Mouse (Mus musculus): ENCODE data around the gene Cacna1f.

Gene Cacna1f

DNA sequence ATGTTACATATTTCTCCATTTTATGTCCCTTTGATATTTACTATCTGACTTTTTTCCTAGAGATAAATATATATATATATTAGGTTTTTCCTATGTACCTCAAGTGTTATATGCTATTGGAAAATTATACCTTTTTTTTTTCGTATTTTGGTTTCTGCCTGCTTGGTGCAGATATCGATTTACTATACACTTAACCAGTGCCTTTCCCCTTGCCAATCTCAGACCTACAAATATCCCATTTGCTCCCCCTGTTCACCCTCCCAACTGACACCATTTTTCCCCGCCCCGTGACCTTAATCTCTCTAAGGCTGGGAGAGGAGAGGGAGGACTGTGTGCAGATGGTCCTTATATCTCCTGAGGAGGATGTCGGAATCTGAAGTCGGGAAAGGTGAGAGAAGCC, at the start of gene Cacna1f:
Cacna1f (plus strand) TSS at position 301 of the 400 bp plus-strand sequence.
- peak; percentile 65 for DNase-seq (ENCODE audit: low read depth, low spot score)

DNA sequence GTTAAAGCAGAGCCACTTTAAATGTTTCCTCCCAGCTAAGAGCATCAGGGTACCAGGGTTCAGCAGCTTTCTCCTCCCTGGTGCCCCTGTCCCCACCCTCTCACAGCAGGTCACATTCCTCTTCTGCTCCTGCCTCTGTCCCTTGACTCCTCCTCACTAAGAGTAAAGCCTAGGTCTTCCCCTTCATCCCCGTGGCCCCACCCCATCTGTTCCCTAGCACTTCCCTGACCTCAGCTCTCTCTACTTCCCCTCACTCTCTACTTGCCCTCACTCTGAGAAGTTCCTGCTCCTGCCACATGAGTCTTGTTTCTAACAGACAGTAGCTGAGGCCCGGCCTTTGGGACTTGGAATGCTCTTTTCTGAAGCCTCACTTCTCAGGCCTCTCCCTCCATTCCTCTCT, 43.8 kb upstream of the Cacna1f start:
- DNase-seq (ENCODE audit: low read depth, low spot score), result no peak

DNA sequence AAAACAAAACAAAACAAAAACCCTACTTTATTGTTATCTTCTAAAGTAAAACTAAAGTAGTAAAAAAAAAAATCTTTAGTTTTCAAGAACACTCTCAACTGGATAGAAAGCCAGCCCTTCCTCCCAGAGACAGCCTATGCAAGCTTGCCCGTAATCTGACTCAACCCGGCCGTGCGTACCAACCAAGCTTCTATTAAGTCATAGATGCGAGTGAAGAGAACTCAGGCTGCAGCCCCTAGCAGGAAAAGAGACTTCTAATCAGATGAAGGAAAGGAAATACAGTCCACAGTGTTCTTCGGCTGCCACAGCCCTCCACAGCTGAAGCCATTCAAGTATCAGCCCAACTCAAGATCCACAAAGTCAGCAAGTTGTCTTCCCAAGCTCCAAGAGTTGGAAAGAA, 40.5 kb upstream of the Cacna1f start:
- no peak for DNase-seq (ENCODE audit: low read depth, low spot score)

DNA sequence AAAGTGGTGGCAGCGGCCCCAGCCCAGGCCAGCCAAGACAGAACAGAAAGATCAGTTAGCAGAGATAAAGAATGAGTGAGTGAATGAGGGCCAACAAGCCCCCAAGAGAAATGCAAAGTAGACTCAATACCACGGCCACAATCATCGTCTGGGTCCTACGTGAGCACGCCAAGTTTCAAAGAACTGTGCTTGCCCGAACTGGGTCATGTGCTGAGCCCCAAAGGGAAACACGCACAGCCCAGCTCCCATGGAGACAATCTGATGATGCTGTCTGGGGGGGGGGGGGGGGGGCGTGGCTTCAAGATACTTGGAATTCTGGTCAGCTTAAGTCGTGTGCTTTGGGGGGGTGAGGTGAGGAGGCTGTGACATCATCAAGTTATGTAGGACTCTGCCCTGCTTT, 39.4 kb upstream of the Cacna1f start:
- peak; percentile 6 for DNase-seq (ENCODE audit: low read depth, low spot score)

DNA sequence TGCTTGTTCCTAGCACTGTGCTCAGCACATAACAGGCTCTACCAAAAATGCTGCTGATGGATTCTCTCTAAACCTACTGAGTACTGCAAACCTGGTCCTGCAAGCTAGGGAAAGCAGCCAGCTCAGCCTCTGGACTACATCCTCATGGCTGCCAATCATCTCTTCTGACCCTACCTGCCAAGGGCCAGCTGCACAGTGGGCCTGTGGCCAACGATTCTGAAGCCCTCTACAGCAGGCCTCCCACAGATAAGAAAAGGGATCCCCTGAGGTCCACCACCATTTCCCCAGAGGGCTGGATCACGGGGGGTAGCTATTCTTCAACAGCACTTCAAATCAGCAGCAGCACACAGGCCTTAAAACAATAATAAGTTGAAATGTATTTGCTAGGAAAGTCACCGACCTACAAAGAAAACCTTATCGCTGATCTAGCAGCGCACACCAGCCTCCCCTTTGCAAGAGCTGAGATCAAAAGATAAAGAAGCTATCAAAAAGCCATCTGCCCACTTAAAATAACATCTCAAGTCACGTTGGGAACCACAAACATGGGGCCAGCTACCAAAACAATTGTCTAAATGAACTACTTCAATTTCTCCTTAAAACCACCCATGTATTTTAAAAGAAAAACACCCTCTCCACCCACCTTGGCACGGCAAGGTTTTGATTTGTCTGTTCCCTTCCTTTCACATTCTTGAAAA, 36.3 kb upstream of the Cacna1f start:
- no peak for DNase-seq (ENCODE audit: low read depth, low spot score)

DNA sequence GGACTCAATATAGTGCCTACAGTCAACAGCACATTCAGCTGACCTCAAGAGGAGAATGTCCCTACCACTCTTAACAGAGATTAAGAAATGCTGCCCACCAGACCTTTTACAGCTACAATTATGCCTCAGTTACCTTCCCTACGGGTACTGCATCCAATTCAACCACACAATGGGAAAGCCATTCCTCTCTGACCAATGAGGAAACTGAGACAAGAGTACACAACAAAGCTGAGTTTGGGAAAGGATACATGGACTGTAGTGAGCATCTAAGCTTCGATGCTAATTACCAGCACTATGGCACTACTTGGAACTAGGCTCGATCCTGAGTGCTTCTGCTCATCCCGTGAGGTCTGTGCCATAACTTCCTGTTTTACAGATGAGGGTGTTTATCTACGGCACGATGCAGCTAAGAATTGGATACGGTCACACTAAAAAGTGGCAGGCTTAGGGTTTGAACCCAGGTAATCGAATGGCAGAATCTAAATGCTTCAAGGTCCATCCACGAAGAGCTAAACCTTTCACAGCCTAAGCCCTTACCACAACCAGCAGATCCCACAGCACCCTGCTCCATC, 35.2 kb upstream of the Cacna1f start:
- DNase-seq (ENCODE audit: low read depth, low spot score), result no peak

DNA sequence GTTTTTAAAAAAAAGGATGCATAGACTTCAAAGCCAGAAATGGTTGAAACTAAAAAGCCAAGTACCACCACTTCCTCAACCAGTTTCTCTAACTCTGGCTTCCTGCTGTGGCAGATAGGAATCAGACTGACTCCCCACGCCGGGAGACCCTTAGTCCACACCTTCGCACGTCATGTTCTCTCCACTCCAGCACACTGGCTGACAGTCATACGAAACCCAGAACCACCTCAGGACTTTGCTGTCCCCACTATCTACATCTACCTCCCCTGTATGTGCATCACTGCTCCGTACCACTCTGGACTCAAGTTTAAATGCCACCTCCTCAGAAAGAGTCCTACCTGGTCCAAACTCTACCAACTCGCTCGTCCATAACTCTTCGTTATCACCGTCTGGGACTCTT, 34.4 kb upstream of the Cacna1f start:
- no peak for DNase-seq (ENCODE audit: low read depth, low spot score)

DNA sequence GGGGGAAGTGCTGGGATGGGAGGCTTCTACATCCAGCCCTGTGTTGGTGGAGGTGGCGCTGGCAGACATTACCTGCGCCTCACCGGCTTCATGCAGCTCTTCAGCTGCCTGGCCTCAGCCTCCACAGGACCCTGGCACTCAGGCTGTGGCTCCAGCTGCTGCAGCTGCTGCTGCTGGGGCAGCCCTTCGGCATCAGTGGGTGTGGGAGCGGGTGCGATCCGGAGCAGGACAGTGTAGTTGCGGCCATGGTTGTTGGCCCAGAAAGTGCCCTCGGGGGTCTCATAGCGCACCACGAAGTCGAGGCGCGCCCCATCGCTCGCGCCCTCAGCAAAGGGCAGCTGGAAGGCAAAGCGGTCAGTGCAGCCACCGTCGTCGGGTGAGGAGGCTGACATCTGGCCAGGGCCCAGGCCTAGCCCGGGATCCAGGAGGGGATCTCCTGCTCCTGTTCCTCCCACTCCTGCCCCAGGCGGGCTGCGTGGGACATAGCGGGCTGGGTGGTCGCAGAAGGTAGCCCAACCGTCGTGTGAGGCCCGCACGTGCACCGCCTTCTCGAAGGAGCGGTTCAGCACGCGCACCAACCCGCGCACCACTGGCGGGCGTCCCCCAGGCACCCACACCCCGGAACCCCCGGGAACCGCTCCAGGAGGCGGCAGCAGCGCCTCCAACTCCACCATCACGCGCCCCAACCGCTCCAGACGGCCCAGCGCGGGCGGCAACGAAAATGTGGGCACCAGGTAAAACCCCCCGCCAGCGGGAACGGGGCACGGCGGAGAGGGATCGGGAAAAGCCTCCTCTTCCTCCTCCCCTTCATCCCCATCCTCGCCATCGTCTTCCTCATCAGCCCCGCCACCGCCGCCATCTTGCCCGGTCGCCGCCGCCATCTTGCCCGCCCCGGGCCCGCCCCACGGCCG, 33.5 kb upstream of the Cacna1f start, which contains the start of gene Foxp3:
Foxp3 (plus strand) TSS at position 469 of the 911 bp plus-strand sequence.
- peak; percentile 2 for DNase-seq (ENCODE audit: low read depth, low spot score)

DNA sequence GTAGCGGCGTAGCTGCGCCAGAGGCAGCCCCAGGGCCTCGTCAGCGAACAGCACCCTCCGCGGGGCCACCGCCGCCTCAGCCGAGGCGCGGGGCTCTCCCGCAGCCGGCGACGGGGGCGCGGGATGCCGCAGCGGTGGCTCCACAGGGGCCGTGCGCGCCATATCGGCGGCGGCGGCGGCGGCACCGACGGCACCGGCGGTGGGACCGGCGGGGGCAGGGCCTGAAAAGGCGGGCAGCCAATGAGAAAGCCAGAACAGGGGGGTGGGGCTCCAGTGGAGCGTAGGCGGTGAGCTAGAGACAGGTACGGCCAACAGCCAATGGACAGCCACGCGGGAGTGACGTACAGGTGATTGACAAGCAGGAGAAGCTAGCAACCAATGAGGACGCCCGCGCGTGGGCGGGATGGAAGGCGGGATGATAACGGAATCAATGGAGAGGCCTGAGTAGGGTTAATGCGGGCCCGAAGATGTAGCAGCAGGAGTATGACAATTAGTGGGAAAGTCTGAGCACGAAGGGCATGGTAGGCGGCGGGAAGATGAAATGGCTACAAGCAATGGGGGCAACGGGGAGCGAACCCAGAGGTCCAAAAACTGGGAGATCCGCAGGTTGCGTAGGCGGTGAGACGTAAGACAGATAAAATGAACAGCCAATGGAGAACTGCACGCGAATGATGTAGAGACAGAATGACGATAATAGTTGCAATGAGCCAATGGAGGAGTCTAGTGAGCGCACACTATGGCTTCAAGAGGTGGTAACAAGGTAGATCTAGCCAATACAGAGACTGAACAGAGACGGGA, 32.6 kb upstream of the Cacna1f start, which contains the start of gene Ppp1r3f:
Ppp1r3f (minus strand) TSS at position 197 of the 798 bp plus-strand sequence.
- DNase-seq (ENCODE audit: low read depth, low spot score), result peak; percentile 76

DNA sequence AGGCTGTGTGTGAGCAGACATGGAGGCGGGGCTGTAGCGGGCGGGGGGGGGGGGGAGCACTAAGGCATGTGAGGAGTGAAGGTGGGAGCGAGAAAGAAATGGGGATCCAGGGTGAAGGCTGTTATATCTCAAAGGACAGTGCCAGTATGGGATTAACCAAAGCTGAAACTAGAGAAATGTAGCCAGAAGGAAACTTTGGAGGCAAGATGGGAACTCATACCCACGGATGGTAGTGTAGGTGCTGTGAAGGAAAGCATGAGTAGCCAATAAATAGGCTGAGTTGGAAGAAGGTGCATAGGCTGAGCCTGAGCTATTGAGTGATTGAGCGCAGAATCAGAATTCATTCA, 32.0 kb upstream of the Cacna1f start:
- no peak for DNase-seq (ENCODE audit: low read depth, low spot score)

DNA sequence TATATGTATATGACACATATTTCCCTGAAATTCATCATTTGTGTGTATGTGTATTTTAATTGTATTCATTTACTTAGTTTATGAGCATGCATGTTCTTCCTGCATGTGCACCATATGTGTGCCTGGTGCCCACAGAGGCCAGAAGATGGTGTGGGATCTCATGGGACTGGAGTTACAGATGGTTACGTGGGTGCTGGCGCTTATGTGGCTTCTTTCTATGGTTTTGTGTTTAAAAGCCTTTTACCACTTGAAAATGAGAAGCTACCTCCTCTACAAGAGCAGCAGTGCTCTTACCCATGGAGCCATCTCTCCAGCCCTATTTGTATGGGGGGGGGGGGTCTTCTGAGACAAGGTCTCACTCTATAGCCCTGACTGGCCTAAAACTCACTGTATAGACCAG, 25.7 kb upstream of the Cacna1f start:
- no peak for DNase-seq (ENCODE audit: low read depth, low spot score)

DNA sequence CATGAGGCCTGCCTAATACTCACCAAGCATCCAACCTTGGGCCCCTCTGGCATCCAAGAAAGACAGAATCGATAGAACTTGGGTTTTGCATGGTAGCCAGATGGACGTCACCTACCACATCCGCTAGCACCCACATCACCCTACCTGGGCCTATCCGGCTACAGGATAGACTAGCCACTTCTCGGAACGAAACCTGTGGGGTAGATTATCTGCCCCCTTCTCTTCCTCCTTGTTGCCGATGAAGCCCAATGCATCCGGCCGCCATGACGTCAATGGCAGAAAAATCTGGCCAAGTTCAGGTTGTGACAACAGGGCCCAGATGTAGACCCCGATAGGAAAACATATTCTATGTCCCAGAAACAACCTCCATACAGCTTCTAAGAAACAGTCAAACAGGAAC, 23.0 kb upstream of the Cacna1f start:
- no peak for DNase-seq (ENCODE audit: low read depth, low spot score)

DNA sequence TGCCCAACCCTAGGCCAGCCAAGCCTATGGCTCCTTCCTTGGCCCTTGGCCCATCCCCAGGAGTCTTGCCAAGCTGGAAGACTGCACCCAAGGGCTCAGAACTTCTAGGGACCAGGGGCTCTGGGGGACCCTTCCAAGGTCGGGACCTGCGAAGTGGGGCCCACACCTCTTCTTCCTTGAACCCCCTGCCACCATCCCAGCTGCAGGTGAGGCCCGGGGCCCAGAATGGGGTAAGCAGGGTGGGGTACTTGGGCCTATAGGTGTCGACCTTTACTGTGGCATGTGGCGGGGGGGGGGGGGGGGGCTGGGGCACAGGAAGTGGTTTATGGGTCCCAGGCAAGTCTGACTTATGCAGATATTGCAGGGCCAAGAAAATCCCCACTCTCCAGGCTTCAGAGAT, 20.5 kb upstream of the Cacna1f start:
- no peak for DNase-seq (ENCODE audit: low read depth, low spot score)

DNA sequence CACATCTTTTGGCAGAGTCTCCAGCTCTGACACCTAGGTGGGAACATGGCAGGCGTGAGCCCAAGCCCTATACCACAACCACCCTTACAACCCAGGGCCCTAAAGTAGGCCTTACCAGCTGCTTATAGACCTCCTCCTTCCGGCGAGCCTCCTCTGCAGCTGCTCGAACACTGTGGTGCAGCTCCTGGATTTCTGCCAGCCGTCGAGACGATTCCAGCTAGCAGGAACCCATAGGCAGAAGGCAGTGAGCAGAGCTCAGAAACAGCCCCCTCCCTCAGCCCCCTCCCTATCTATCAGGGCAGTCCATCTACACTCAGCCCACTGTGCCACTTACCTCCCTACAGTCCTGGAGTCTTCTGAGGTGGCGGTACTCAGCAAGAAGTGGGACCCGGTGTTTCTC, 11.5 kb upstream of the Cacna1f start:
- DNase-seq (ENCODE audit: low read depth, low spot score), result no peak

DNA sequence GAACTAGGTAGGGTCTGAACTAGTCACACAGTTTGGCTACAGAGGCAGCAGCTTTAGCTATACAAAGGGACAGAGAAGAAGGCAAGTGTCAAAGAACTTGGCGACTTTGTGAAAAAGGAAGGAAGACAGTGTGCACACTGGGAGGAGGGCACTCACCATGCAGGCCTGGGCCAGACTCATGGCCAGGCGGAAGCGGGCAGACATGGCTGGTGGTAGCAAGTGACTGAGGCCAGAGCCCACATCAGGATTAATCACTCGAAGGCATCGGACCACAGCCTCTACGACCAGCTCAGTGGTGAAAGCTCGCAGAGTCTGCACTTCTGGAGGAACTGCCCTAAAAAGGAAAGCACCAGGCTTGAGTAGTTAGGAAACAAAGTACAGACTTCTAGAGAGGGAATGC, 2.9 kb upstream of the Cacna1f start:
- DNase-seq (ENCODE audit: low read depth, low spot score), result no peak

DNA sequence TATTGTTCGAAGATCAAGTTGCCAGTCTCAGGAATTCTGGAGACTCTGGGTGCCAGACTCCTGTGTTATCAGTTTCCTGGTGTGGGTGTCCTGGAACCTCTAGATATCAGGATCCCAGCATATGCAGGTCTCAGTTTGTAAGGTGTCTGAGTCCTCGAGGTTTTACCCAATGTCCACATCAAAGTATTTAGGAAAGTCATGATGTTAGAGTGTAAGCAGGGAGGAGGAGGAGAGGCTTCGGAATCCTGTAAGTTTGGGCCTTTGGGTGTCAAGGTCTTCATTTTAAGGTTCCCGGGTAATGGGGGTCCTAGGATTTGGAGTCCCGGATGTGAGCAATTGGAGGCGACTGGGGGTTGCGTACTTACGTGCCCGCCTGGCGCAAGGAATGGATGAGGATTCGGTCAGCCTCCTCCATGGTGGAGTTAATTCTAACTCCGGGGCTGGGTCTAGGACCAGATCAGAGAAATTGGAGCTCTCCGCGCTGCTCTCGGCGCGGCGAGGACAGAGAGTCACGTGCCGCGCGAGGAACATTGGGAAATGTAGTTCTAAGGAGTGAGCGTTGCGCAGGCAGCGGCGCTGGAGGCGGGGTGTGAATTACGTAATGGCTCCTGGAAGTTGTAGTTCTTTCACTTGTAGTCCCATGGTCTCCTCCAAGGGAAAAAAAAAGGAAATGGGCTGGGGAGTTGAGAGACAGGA, 1.9 kb upstream of the Cacna1f start, which contains the start of gene Ccdc22:
Ccdc22 (minus strand) TSS at position 639 of the 696 bp plus-strand sequence.
- peak; percentile 62 for DNase-seq (ENCODE audit: low read depth, low spot score)

DNA sequence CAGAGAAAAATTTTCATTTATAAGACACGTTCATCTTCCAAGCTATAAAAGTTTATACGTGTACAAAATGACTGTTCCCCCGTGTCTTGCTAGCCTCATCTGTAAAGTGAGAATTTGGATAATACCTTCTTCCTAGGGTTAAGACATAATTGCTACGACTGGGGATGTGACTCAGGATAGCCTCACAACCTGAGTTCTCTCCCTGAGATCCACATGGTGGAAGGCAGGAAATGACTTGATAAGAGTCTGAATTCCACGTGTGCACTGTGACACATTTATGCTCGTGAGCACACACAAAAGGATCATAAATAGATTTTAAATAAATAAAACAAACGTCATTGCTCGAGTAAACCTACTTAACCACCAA, 1.3 kb upstream of the Cacna1f start:
- no peak for DNase-seq (ENCODE audit: low read depth, low spot score)

DNA sequence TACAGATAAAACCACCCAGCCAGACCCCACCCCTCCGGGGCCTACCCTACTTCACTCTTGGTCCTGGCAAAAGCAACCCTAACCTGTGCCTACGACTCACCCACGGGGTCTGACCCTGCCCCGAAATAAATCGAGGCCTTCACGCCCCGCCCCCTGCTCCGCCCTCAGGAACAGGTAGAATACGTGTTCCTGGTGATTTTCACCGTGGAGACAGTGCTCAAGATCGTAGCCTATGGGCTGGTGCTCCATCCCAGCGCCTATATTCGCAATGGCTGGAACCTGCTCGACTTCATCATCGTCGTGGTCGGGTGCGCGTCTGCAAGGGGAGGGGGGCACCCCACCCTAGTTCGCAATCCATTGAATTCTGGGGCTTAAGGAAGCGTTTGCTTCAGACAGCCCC, 3.2 kb downstream of the Cacna1f start:
- DNase-seq (ENCODE audit: low read depth, low spot score), result no peak

DNA sequence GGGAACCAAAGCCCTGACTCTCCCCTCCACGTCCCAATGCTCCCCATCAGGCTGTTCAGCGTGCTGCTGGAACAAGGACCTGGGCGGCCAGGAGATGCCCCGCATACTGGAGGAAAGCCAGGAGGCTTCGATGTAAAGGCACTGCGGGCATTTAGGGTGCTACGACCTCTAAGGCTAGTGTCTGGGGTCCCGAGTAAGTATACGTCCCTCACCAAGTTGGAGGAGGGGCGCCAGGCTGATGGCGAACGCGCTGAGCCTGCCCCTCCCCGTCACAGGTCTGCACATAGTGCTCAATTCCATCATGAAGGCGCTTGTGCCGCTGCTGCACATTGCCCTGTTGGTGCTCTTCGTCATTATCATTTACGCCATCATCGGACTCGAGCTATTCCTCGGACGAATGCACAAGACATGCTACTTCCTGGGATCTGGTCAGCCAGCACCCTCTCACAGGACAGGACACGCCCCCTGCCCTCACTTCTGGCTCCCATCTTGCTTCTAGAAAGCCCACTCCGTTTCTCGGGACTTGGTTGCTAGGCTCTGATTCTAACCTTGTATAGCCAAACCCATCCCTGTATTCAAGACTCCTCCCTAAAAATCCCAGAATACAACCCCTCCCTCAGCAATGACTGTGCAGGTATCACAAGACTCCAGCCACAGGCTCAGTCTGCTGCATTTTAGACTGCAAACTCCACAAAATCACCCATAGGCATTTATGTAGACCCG, 3.8 kb downstream of the Cacna1f start:
- DNase-seq (ENCODE audit: low read depth, low spot score), result no peak

DNA sequence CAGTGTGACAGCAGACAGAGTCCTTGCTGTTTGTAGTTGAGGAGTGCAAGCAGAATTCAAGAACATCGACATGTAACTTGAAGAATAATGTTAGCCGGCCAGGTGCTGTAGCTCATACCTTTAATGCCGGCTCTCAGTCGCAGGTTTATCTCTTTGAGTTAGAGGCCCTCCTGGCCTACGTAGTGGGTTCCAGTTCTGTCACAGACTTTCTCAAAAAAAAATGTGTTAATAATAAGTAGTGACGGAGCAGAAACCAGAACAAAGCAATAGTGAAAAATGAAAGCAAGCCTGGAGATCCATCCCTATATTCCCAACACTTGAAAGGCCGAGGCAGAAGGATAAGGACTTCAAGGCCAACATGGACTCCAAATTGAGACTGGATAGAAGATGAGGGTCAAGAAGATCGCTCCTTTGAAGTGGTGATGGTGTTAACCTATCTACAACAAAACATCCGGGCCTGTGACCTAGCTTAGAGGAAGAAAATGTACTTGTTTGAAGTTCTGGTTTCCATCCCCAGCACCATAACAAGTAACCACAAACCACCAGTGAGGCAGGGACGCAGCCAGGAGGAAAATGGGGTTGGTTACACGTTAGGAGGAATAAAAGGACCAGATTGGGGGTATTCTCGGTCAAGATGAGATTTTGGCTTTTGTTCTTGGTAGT, 11.1 kb downstream of the Cacna1f start:
- no peak for DNase-seq (ENCODE audit: low read depth, low spot score)

Data from retina, adult 2 months (tissue).